Mouse (Mus musculus): Measurements from ENCODE around the gene Ybx2. TPM values are rescaled to one million over a fixed set of nuclear protein-coding genes. Genes with fewer than 3 reads are reported as not detected.

Ybx2 gene
- total and polyA plus RNA-seq, 3 experiments: 0.25 to 0.39 TPM; not detected in 1

DNA sequence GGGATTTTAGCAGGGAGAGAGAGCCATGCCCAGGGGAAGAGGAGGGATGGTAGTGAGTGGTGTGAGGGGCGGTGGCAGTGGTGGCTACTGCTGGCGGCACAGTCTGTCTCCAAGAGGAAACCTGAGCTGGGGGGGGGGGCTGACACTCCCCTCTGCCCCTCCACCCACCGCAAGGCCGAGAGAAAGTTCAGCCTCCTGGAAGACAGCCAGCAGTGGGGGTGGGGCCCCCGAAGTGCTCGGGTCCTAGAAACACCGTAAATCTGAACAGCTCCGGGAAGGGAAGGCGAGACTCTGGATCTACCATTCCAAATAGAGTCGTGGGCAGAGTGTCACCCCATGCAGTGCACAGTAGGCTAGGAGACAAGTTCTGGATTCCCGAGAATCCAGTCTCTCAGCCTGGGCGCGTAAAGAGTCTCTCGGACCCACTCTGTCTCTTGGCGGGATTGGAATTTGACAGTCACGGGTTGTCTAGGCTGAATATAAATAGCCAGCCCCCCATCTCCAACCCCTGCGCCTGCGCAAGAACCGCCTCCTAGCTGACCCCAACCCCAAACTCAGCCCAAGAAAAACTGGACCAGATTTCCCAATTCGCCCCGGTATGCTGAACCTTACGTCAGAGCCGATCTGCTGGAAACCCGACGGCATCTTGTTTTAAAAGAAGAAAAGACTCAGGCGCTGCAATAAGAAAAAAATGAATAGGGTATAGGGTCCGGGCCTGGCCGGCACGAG lies 11.9 kb downstream of the Ybx2 start:
- H3K4me1 ChIP-seq (ENCODE audit: control insufficient read depth in 1 of 2, insufficient read depth in 2 of 2): peaks cover 21 to 36% of the 10 kb centered on the region in 2 experiments
- no peaks in the 10 kb centered on the region for H3K9me3 ChIP-seq (replicated peaks; ENCODE audit: low read length)
- peak overlapping the region; percentile 79 for H3K4me2 ChIP-seq (ENCODE audit: insufficient read depth, low read depth, poor library complexity, severe bottlenecking)
- peak overlapping the region in 2 of 3 experiments; percentile 43 to 56 for H3K4me3 ChIP-seq (replicated peaks in 1 of 3; ENCODE audit: low read depth in 2 of 3, low read length in 2 of 3, poor library complexity in 1 of 3)
- in situ Hi-C loops (cut with MboI; ENCODE audit: low pct_ligation_motif_present, low pct_unique_long_range_greater_than_20kb, low sequenced_read_pairs): no loop called here
- no peak overlapping the region for H3K27ac ChIP-seq (ENCODE audit: insufficient read depth, low read depth)
- H3K36me3 ChIP-seq (replicated peaks in 1 of 2; ENCODE audit: control insufficient read depth in 1 of 2, insufficient read depth in 1 of 2, low read length in 1 of 2): peaks cover 0 to 15% of the 10 kb centered on the region in 2 experiments
- DNase-seq (ENCODE audit: extremely low read depth): no peak
- H3K79me2 ChIP-seq (replicated peaks; ENCODE audit: control insufficient read depth, extremely low read depth, insufficient read depth, poor library complexity, severe bottlenecking): no peaks in the 10 kb centered on the region
- H3K9ac ChIP-seq (ENCODE audit: insufficient read depth, low read depth): no peak overlapping the region
- dilution Hi-C loops (cut with MboI; ENCODE audit: extremely low pct_ligation_motif_present, extremely low pct_unique_long_range_greater_than_20kb, low sequenced_read_pairs): no loop called here
- peaks cover 14% of the 10 kb centered on the region for H3K27me3 ChIP-seq (replicated peaks)
- 0 out of 2 replicates have a peak, but pooled peaks have one; percentile 20 for TF ChIP-seq CHD2 (IDR thresholded peaks at IDR 0.05; ENCODE audit: low read length)
- TF ChIP-seq TCF12 (IDR thresholded peaks at IDR 0.05; ENCODE audit: low read depth, low read length): 0 out of 2 replicates have a peak, but pooled peaks have one; percentile 40
- TF ChIP-seq MXI1 (IDR thresholded peaks at IDR 0.05; ENCODE audit: low read depth, low read length): no peak
- TF ChIP-seq USF1 (IDR thresholded peaks at IDR 0.05; ENCODE audit: low read depth, low read length): no peak
- TF ChIP-seq KAT2A (IDR thresholded peaks at IDR 0.05; ENCODE audit: insufficient replicate concordance, low read length): no peak

DNA sequence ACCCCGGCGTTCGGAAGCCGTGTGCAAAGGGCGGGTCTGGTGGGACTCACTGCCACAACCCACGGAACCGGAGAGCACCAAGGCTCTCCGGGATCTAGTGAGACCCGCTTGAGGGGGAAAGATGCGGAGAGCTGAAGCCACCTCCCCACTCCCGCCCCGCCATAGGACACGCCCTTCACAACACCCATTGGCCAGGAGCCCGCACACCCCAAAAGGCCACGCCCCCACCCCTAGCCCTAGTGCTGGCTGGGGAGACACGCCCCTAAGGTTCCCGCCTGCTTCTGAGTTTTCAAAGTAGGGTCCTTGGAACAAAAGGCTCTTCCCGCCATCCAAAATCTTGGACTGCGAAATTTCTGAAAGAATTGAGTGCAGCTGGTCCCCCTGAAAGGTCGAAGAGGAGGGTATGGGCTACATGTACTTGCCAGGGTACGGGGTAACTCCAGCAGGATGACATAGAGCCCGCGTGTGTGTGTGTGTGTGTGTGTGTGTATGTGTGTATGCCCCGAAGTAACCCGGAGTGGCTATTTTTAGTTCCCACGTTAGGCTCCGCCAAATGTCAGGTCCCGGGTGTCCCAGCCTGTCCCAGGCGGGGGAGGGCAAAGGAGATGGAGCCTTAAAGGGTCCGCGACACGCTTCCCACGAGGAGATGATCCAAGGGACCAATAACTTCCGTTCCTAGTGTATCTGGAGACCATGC lies 12.6 kb downstream of the Ybx2 start, which contains the start of gene Slc2a4:
Slc2a4 (minus strand) TSS at position 123 of the 697 bp plus-strand sequence.
- no peak within 1 kb of the TSS for H3K27ac ChIP-seq (ENCODE audit: insufficient read depth, low read depth)
- dilution Hi-C loops (cut with MboI; ENCODE audit: extremely low pct_ligation_motif_present, extremely low pct_unique_long_range_greater_than_20kb, low sequenced_read_pairs): no loop called here
- peaks cover 0 to 10% of the 10 kb centered on the region in 2 experiments for H3K36me3 ChIP-seq (replicated peaks in 1 of 2; ENCODE audit: control insufficient read depth in 1 of 2, insufficient read depth in 1 of 2, low read length in 1 of 2)
- peak within 1 kb of the TSS; percentile 24 to 56 (median 43) for H3K4me3 ChIP-seq (replicated peaks in 1 of 3; ENCODE audit: low read depth in 2 of 3, low read length in 2 of 3, poor library complexity in 1 of 3)
- no peaks in the 10 kb centered on the region for H3K79me2 ChIP-seq (replicated peaks; ENCODE audit: control insufficient read depth, extremely low read depth, insufficient read depth, poor library complexity, severe bottlenecking)
- in situ Hi-C loops (cut with MboI; ENCODE audit: low pct_ligation_motif_present, low pct_unique_long_range_greater_than_20kb, low sequenced_read_pairs): no loop called here
- no peaks in the 10 kb centered on the region for H3K9me3 ChIP-seq (replicated peaks; ENCODE audit: low read length)
- peak; percentile 94 for DNase-seq (ENCODE audit: extremely low read depth)
- H3K4me1 ChIP-seq (ENCODE audit: control insufficient read depth in 1 of 2, insufficient read depth in 2 of 2): peaks cover 23 to 39% of the 10 kb centered on the region in 2 experiments
- peak within 1 kb of the TSS; percentile 79 for H3K4me2 ChIP-seq (ENCODE audit: insufficient read depth, low read depth, poor library complexity, severe bottlenecking)
- H3K27me3 ChIP-seq (replicated peaks): peaks cover 14% of the 10 kb centered on the region
- no peak within 1 kb of the TSS for H3K9ac ChIP-seq (ENCODE audit: insufficient read depth, low read depth)
- 0 out of 2 replicates have a peak, but pooled peaks have one; percentile 40 for TF ChIP-seq E2F4 (IDR thresholded peaks at IDR 0.05; ENCODE audit: insufficient replicate concordance, low read depth, low read length)
- TF ChIP-seq MXI1 (IDR thresholded peaks at IDR 0.05; ENCODE audit: low read depth, low read length): peak; percentile 70; the same call in 1 of the 2 replicates
- TF ChIP-seq MAZ (IDR thresholded peaks at IDR 0.05; ENCODE audit: low read depth, low read length): 0 out of 2 replicates have a peak, but pooled peaks have one; percentile 49
- no peak for TF ChIP-seq ZMIZ1 (IDR thresholded peaks at IDR 0.05; ENCODE audit: low read depth, low read length)
- no peak for TF ChIP-seq BHLHE40 (IDR thresholded peaks at IDR 0.05; ENCODE audit: low read depth, low read length)
- 0 out of 2 replicates have a peak, but pooled peaks have one; percentile 23 for TF ChIP-seq TBP (conservative IDR thresholded peaks at IDR 0.05; ENCODE audit: low read depth, low read length)
- peak; percentile 65; the same call in 1 of the 2 replicates for TF ChIP-seq SIN3A (IDR thresholded peaks at IDR 0.05; ENCODE audit: low read length)
- peak; percentile 55 for TF ChIP-seq POLR2A (IDR thresholded peaks at IDR 0.05; ENCODE audit: low read depth, low read length)

All from CH12.LX (cell line).